Mouse (Mus musculus): ENCODE data around the gene Gpsm3.

The Gpsm3 gene

DNA sequence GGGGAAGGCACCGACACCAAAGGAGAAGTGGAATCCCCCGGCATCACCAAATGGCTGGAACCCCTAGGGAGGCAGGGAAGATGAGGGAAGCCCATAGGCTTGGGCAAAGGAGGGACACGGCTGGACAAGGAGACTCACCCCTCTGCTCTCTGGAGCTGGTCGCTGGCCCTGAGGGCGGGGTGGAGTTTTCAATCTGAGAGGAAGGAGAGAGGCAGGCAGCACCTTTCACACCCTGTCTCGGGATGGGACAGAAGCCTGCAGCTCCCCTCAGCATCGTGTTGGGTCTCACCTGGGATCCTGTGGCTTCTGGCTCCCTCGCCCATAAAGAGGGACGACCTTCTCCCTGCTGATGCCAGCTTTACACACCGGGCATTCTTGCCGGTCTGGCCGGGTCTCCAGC, 12.2 kb downstream of the Gpsm3 start:
- no peak for DNase-seq (ENCODE audit: extremely low spot score, low spot score)

GRCm38 (mm10) chr17:34603375-34604060, 13.9 kb downstream of the Gpsm3 start, which contains the start of gene Rnf5:
Gene Rnf5, minus strand, starts transcription at chr17:34603690.
- peak; percentile 82 for DNase-seq (ENCODE audit: extremely low spot score, low spot score)

- DNase-seq (ENCODE audit: extremely low spot score, low spot score): peak; percentile 100
Measured at GRCm38 (mm10) chr17:34604061-34604508, 14.5 kb downstream of the Gpsm3 start, which contains the start of gene Agpat1. Gene Agpat1, plus strand, starts transcription at chr17:34604262.

DNA sequence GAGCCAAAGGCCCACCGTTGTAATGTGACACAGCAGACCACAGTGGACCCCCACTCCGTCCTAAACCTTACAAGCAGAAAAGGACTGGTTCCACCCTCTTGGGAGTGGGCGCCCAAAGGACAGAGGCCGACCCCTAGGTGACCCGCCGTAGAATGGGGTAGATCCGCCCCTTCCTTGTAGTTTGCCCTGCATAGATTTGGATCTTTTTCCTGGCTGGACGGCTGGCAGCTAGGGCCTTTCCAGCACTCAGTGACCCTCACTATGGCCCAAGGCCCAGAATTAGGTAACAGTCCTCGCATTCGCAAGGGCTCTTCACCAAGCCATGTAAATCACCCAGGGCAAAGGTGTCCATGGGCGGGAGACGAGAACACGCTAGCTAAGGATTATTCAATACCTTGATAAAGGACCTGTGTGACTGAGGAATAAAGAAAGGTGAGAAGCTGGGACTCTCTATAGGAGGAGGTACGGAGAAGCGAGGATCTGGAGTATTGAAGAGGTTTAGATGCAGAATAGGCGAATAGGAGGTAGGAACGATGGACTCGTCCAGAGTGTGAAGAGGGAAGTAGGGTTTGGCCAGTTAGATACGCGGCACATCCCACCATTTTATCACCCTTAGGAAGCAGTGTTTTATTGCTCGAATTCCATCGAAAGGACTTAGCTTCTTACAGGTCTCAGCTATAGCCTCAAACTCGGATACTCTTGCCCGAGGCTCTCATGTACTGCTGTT, 15.1 kb downstream of the Gpsm3 start:
- no peak for DNase-seq (ENCODE audit: extremely low spot score, low spot score)

DNA sequence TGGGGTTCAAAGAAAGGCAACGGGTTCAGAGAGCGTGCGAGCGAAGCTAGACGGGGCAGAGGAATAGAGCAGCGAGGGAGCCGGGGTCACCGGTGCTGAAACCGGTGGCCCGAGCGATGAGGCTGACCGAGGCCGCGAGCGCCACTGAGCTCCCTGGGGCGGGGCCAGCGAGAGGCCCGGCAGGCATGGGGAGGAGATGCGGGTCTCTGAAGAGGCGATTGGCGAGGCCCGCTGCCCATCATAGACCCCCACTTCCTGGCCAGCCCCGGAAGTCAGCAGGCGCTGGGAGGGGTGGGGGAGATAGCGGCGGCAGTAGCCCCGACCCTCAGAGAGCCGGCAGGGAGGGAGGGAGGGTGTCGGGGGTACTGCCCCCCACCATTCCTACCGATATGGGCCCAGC, 16.0 kb downstream of the Gpsm3 start:
- peak; percentile 94 for DNase-seq (ENCODE audit: extremely low spot score, low spot score)

DNA sequence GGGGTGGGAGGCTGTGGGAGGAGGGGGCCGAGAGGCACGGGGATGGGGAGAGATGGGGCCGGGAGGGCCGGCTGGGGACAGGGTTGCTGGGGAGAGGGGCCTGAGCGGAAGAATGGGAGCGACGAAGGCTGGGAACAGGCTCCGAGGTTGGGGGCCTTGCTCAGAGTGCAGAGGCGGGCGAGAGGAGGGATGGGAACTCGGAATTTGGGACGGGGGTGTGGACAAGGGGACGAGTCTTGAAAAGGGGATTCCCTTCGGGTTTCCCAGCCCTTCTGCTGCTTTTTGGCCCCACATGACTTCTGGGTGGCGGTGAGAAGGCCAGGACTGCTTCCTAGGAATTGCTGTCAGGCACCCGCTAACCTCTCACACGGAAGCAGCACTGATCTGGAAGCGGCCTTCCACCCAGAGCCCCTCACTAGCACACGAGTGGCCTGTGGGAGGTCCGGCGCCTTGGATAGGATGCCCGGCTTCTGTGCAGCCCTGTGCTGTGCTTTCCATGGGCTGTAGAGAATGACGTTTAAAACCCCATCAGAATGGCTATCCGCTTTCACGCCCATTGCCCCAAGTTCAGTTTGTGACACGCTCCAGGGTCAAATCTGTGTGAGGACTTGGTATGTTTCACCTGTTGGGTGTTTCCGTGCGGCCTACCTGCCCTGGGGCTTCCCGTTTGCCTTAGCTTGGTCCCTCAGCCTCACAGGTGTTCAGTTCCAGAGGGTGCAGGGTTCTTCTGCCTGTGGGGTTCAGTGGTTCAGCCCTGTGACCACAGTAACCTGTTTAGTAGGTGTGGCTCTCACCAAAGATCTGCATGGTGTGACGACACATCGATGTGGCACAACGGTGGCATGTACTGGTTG, 16.8 kb downstream of the Gpsm3 start:
- DNase-seq (ENCODE audit: extremely low spot score, low spot score): no peak

DNA sequence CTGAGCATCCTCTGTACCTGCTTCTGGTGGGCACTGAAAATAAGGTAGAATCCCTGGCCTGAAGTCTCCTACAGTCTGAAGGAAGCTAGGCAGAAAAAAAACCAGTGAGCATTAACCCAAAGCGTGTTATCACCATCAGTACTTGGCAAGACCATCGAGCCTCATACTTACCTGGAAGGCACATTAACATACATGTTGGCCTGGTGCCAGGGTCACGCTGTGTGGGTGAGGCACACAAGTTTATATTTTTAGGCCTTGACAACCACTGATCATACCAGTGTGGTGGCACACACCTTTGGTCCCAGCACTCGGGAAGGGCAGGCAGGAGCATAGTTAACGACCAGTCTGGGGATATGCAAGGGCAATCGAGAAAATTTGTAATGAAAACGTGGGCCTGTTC, 18.4 kb downstream of the Gpsm3 start:
- no peak for DNase-seq (ENCODE audit: extremely low spot score, low spot score)

GRCm38 (mm10) chr17:34611050-34611449, 21.4 kb downstream of the Gpsm3 start:
- DNase-seq (ENCODE audit: extremely low spot score, low spot score): no peak

DNA sequence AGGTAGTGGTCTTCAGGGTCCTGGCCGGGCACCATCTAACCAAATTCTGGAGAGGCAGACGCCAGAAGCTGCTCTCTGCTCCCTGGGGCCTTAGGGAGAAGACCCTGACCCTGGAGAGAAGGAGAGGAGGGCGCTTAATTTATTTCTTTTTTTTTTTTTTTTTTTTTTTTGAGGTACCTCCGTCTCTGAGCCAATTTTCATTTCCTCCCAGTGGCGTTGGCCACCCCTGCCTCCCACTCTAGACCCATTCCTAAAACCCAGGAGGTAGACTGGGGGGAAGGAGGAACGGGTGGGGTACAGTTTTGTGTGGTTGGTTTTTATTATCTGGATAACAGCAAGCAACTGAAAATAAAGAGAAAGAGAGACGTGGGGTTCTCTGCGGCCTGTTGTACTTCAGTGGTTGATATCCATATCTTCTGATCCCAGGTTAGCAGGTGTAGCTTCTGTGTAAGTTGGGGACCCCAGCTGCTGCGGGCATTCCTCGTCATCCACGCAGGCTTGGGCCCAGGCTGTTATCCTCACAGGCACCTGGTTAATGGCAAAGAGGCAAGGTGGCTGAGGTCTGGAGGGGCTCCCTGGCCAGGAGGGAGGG, 23.5 kb downstream of the Gpsm3 start:
- DNase-seq (ENCODE audit: extremely low spot score, low spot score): no peak

GRCm38 (mm10) chr17:34613830-34614229, 24.2 kb downstream of the Gpsm3 start:
- no peak for DNase-seq (ENCODE audit: extremely low spot score, low spot score)

GRCm38 (mm10) chr17:34615871-34616270, 26.3 kb downstream of the Gpsm3 start, which contains the start of gene Egfl8:
Gene Egfl8, minus strand, starts transcription at chr17:34615971.
- DNase-seq (ENCODE audit: extremely low spot score, low spot score): no peak

DNA sequence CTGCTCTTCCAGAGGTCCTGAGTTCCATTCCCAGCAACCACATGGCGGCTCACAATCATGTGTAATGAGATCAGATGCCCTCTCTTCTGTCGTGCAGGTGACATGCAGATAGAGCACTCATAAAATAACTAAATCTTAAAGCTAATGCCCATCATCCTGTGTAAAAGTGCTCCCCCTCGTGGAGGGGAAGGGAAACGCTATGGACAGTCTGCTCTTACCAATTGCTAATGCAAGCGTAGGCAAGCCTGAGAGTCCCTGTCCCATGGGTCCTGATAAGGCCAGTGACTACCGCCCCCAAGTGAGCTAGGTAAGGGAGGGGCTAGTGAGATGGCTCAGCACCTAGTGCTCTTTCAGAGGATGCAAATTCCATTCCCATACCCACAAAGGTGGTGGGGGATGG, 29.4 kb downstream of the Gpsm3 start:
- peak; percentile 62 for DNase-seq (ENCODE audit: extremely low spot score, low spot score)

DNA sequence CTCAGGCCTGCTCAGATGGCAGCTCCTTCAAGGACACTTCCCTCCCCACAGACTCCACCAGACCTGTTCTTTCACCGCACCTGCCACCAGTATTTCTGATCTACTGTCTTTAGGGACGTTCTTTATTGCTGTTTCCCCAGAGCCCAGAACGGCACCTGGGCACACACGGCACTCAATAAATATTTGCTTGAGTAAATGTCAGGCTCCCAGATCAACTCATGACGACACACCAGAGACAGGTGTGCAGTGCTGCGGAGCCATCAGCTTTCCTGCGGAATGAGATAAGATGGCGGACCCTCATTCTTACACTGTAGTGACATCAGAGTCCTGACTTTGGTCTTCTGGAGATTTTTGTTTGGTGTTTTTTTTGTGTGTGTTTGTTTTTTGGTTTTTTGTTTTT, 31.4 kb downstream of the Gpsm3 start:
- DNase-seq (ENCODE audit: extremely low spot score, low spot score): no peak

DNA sequence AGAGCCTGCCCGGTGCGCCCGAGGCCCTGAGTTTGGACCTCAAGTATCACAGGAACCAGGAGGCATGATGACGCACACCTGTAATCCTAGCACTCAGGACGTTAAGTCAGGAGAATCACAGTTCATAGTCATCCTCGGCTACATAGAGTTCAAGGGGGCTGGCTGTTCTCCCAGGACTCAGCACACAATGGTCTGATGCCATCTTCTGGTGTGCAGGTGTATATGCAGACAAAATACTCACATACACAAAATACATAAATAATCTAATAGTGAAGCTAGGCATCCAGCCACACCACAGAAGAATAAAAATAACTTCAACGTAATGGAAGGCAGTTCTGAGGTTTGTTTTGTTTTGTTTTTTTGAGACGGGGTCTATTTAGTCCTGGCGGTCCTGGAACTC, 33.6 kb downstream of the Gpsm3 start:
- no peak for DNase-seq (ENCODE audit: extremely low spot score, low spot score)

DNA sequence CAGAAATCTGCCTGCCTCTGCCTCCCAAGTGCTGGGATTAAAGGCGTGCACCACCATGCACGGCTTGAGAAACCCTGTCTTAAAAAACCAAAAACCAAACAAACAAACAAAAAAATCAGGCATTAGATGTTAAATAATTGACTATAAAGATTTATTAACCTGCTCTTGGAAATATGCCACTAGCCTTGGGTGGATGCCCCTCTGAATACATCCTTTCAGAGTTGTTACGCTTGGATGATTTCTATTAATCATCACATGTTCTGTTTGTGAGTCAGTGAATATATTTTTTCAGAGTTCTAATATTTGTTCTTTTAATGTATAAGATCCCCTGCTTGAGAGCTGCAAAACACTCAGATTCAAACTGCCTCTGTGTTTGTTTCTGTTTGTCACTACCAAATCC, 35.4 kb downstream of the Gpsm3 start:
- DNase-seq (ENCODE audit: extremely low spot score, low spot score): no peak

- no peak for DNase-seq (ENCODE audit: extremely low spot score, low spot score)
Measured at GRCm38 (mm10) chr17:34626062-34626772, 36.6 kb downstream of the Gpsm3 start.

DNA sequence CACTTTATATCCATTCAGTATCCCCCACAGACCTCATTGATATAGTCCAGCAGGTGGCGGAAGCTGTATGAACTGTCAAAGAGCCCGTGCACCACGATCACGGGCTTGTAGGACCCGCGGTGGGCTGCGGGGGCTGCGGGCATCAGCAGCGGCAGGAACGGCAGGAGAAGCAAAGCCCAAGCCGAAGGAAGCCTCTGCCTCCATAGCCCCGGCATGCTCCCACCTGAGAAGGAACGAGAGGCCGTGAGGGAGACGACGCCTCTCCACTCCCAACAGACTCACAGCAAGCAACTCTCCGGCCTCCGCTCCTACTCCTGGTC, 37.1 kb downstream of the Gpsm3 start:
- DNase-seq (ENCODE audit: extremely low spot score, low spot score): peak; percentile 57

- DNase-seq (ENCODE audit: extremely low spot score, low spot score): peak; percentile 90
Measured at GRCm38 (mm10) chr17:34627093-34627942, 37.7 kb downstream of the Gpsm3 start.

GRCm38 (mm10) chr17:34627943-34628643, 38.5 kb downstream of the Gpsm3 start, which contains the start of gene Ppt2:
Gene Ppt2, minus strand, starts transcription at chr17:34628510.
- DNase-seq (ENCODE audit: extremely low spot score, low spot score): no peak

Measured in neural tube, embryonic 10.5 days (tissue).